Mouse (Mus musculus) lung, postnatal 0 days (tissue): Measurements from ENCODE around the gene Igf2r.

ENCODE experiments used
- CTCF ChIP-seq: IDR thresholded peaks from 2 replicates; pipeline ENCODE4 v1.5.1; 2016; ENCODE audit warnings: antibody characterized with exemption, mild to moderate bottlenecking
- EP300 ChIP-seq: IDR thresholded peaks from 2 replicates; pipeline ENCODE4 v1.6.1; 2016; ENCODE audit warnings: antibody characterized with exemption, mild to moderate bottlenecking, control low read depth

DNA sequence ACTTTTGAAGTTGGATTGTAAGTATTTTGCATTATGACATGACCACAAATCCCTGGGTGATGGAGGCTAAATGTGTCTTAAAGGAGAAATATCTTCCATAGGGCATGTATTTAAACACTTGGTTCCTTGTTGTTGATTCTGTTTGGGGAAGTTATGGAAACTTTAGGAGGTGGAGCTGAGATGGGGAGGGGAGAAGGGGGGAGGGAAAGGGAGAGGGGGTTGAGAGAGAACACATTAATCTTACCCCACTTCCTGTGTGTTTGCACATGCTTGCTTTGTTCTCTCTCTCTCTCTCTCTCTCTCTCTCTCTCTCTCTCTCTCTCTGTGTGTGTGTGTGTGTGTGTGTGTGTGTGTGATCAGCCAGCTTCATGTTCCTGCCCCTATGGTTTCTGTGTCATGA is 92.3 kb downstream of the Igf2r start:
- TF ChIP-seq CTCF, result no peak
- no peak for TF ChIP-seq EP300
